Mouse (Mus musculus): ENCODE data around the gene 4931414P19Rik.

- no peak for TF ChIP-seq POLR2A (IDR thresholded peaks at IDR 0.05; ENCODE audit: control insufficient read depth, extremely low read depth, insufficient read depth, low read length, poor library complexity)
- TF ChIP-seq CTCF (IDR thresholded peaks at IDR 0.05; ENCODE audit: borderline replicate concordance, control insufficient read depth, extremely low read depth, insufficient read depth, low read length, poor library complexity): no peak
Measured at GRCm38 (mm10) chr14:54640946-54641304, 35.1 kb upstream of the 4931414P19Rik start, which contains the start of gene Gm17606.

All from thymus, adult 2 months (tissue).